Mouse (Mus musculus): ENCODE results near the gene Abca4. TPM values are rescaled to one million over a fixed set of nuclear protein-coding genes. Genes with fewer than 3 reads are reported as not detected.
A peak's percentile ranks its signal among the peaks of the same experiment; 100 is the strongest.
"Not testable (repeated sequence)": the region's sequence is repeated elsewhere in the genome, so short reads cannot be mapped to it uniquely, and the experiment has no call there.

Abca4 gene
- total RNA-seq, 2 experiments from 2014 or later: 1.7 to 2.1 TPM

GRCm38 (mm10) chr3:122058439-122059198 lies 14.4 kb downstream of the Abca4 start:
- DNase-seq: no peak

- no peak for DNase-seq
These were observed 18.3 kb downstream of the Abca4 start for GRCm38 (mm10) chr3:122062586-122062985.

- DNase-seq: peak; percentile 58 to 71
These were observed 20.5 kb downstream of the Abca4 start for GRCm38 (mm10) chr3:122064556-122065410.

- DNase-seq: no peak
These were observed 27.5 kb downstream of the Abca4 start for GRCm38 (mm10) chr3:122071769-122072168.

GRCm38 (mm10) chr3:122072646-122073571 lies 28.7 kb downstream of the Abca4 start:
- peak; percentile 40 to 49 for DNase-seq

GRCm38 (mm10) chr3:122073595-122073994 lies 29.4 kb downstream of the Abca4 start:
- no peak for DNase-seq

- peak; percentile 46 to 50 for DNase-seq
These were observed 30.1 kb downstream of the Abca4 start for GRCm38 (mm10) chr3:122074334-122074733.

GRCm38 (mm10) chr3:122078141-122078540 lies 33.9 kb downstream of the Abca4 start:
- DNase-seq: peak; percentile 56 to 83

- no peak for DNase-seq
These were observed 34.9 kb downstream of the Abca4 start for GRCm38 (mm10) chr3:122079172-122079571.

- DNase-seq: not testable (repeated sequence)
These were observed 37.4 kb downstream of the Abca4 start for GRCm38 (mm10) chr3:122081634-122082033.

GRCm38 (mm10) chr3:122082338-122082737 lies 38.1 kb downstream of the Abca4 start:
- no peak for DNase-seq

- no peak for DNase-seq
These were observed 41.1 kb downstream of the Abca4 start for GRCm38 (mm10) chr3:122085157-122085989.

GRCm38 (mm10) chr3:122088054-122088681 lies 43.9 kb downstream of the Abca4 start:
- peak; percentile 70 to 78 for DNase-seq

- no peak for DNase-seq
These were observed 46.1 kb downstream of the Abca4 start for GRCm38 (mm10) chr3:122090338-122090737.

- DNase-seq: no peak
These were observed 55.5 kb downstream of the Abca4 start for GRCm38 (mm10) chr3:122099713-122100112.

- no peak for DNase-seq
These were observed 57.8 kb downstream of the Abca4 start for GRCm38 (mm10) chr3:122102091-122102490.

GRCm38 (mm10) chr3:122103864-122104808 lies 59.9 kb downstream of the Abca4 start:
- DNase-seq: peak; percentile 90 to 98

GRCm38 (mm10) chr3:122106920-122107319 lies 62.7 kb downstream of the Abca4 start:
- no peak for DNase-seq

- no peak for DNase-seq
These were observed 63.5 kb downstream of the Abca4 start for GRCm38 (mm10) chr3:122107643-122108194.

Measured in heart, adult 18-20 months (tissue).